Mouse (Mus musculus) liver, adult (tissue): ENCODE measurements at regions not wholly inside any gene's neighbourhood (a gene's known extent, or its start where the extent isn't known, plus 50 kb on each side); places are given as distances from the start of the nearest gene placed in this dataset.

Source experiments
- GATA4 ChIP-seq: IDR thresholded peaks from 2 replicates; pipeline ENCODE4 v1.6.1; 2014; ENCODE audit warnings: mild to moderate bottlenecking, low read length; ENCODE audit not compliant: insufficient replicate concordance

- TF ChIP-seq GATA4 = no peak
Observed at GRCm38 (mm10) chr9:30653210-30653609, 226.3 kb downstream of the Snx19 start.

- TF ChIP-seq GATA4 = no peak
Observed at GRCm38 (mm10) chr9:30649392-30650054, 222.6 kb downstream of the Snx19 start.

GRCm38 (mm10) chr9:30633741-30634470 lies 207.0 kb downstream of the Snx19 start:
- TF ChIP-seq GATA4 = no peak

- no peak for TF ChIP-seq GATA4
Observed at GRCm38 (mm10) chr9:30632164-30633146, 205.5 kb downstream of the Snx19 start.

- TF ChIP-seq GATA4 = no peak
Observed at GRCm38 (mm10) chr9:30625635-30626034, 198.7 kb downstream of the Snx19 start.

GRCm38 (mm10) chr9:30625090-30625489 lies 198.2 kb downstream of the Snx19 start:
- TF ChIP-seq GATA4 = no peak

GRCm38 (mm10) chr9:30624481-30624880 lies 197.6 kb downstream of the Snx19 start:
- no peak for TF ChIP-seq GATA4

- TF ChIP-seq GATA4 = no peak
Observed at GRCm38 (mm10) chr9:30619325-30619724, 192.4 kb downstream of the Snx19 start.

GRCm38 (mm10) chr9:30618181-30618580 lies 191.3 kb downstream of the Snx19 start:
- TF ChIP-seq GATA4 = no peak

- peak; percentile 82 for TF ChIP-seq GATA4
Observed at GRCm38 (mm10) chr9:30613715-30614114, 186.8 kb downstream of the Snx19 start.

- TF ChIP-seq GATA4 = no peak
Observed at GRCm38 (mm10) chr9:30613003-30613552, 186.2 kb downstream of the Snx19 start.

- no peak for TF ChIP-seq GATA4
Observed at GRCm38 (mm10) chr9:30610328-30610727, 183.4 kb downstream of the Snx19 start.

- TF ChIP-seq GATA4 = no peak
Observed at GRCm38 (mm10) chr9:30599756-30600155, 172.8 kb downstream of the Snx19 start.

- no peak for TF ChIP-seq GATA4
Observed at GRCm38 (mm10) chr9:30597691-30598090, 170.8 kb downstream of the Snx19 start.

GRCm38 (mm10) chr9:30592601-30593000 lies 165.7 kb downstream of the Snx19 start:
- TF ChIP-seq GATA4 = no peak
